Mouse (Mus musculus) C2C12 (cell line): Measurements from ENCODE around the gene Fgf23. TPM values are rescaled to one million over a fixed set of nuclear protein-coding genes. Genes with fewer than 3 reads are reported as not detected.

Source experiments
- H3K27me3 ChIP-seq: one replicate; pipeline ENCODE4 v1.6.1; 2011; ENCODE audit not compliant: control insufficient read depth, insufficient read depth, insufficient read length
- H3K36me3 ChIP-seq: one replicate; pipeline ENCODE4 v1.6.1; 2011; ENCODE audit not compliant: control insufficient read depth, insufficient read depth
- H3K4me3 ChIP-seq: one replicate; pipeline ENCODE4 v1.5.1; 2011; ENCODE audit warnings: mild to moderate bottlenecking, control low read depth; ENCODE audit not compliant: poor library complexity, insufficient read depth, severe bottlenecking
- H3K79me2 ChIP-seq: one replicate; pipeline ENCODE4 v1.6.1; 2011; ENCODE audit not compliant: control insufficient read depth, insufficient read depth
- H3K79me3 ChIP-seq: one replicate; pipeline ENCODE4 v1.6.1; 2011; ENCODE audit warnings: low read depth, control low read depth
- H3ac ChIP-seq: one replicate; pipeline ENCODE3; 2011; ENCODE audit warnings: low read depth; ENCODE audit not compliant: control insufficient read depth, insufficient read length
- CEBPB ChIP-seq: IDR thresholded peaks from one replicate; pipeline ENCODE4 v1.6.1; 2011; ENCODE audit warnings: low read depth, mild to moderate bottlenecking, control low read depth, moderate library complexity
- CTCF ChIP-seq: IDR thresholded peaks from one replicate; pipeline ENCODE4 v1.5.1; 2011; ENCODE audit not compliant: control insufficient read depth, insufficient read depth, insufficient read length
- FOSL1 ChIP-seq: IDR thresholded peaks from one replicate; pipeline ENCODE4 v1.8.0; 2011; ENCODE audit warnings: mild to moderate bottlenecking, low read length; ENCODE audit not compliant: poor library complexity, insufficient read depth, severe bottlenecking
- MAX ChIP-seq: IDR thresholded peaks from one replicate; pipeline ENCODE4 v1.6.1; 2011; ENCODE audit warnings: mild to moderate bottlenecking, control low read depth
- MYOD1 ChIP-seq: IDR thresholded peaks from one replicate; pipeline ENCODE4 v1.6.1; 2011; ENCODE audit warnings: low read depth; ENCODE audit not compliant: control insufficient read depth, insufficient read length
- MYOG ChIP-seq: IDR thresholded peaks from one replicate; pipeline ENCODE4 v1.6.1; 2011; ENCODE audit not compliant: control insufficient read depth, insufficient read length; ENCODE audit errors: extremely low read depth
- USF1 ChIP-seq: IDR thresholded peaks from one replicate; pipeline ENCODE4 v1.6.1; 2011; ENCODE audit warnings: low read depth, mild to moderate bottlenecking, control low read depth, moderate library complexity
- polyA plus RNA-seq: library from polyadenylated mRNA; unstranded; fragments of >200 nt; fragmentation: generic; extraction: Trizol; gene quantifications from one replicate; pipeline ENCODE4 v1.2.1, GENCODE M21; 2012; ENCODE audit warnings: missing spikeins

The Fgf23 gene
- polyA plus RNA-seq, 1 experiment = not detected

DNA sequence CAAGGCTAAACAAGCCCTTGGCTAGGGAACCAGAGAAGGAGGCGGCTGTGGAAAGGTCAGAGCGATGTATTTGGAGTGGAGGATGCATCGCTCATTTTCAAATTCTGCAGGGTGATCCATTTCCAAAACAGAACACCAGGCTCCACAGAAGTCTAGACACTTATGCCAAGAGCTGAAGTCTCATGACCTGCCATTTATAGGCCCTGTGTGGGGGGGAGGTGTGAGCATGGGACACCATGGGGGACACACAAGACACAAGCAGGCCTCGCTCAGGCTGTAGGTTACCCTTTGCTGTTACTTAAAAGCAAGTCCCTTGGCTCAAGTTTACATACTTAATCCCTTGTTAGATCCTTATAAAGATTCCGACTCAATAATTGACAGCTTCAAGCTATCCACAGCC is 33.5 kb downstream of the Fgf23 start:
- no peak overlapping the region for H3K4me3 ChIP-seq
- H3K79me3 ChIP-seq = peaks cover 13% of the 10 kb centered on the region
- no peak overlapping the region for H3ac ChIP-seq
- H3K79me2 ChIP-seq = peaks cover 59% of the 10 kb centered on the region
- TF ChIP-seq CEBPB (no peak), MAX (no peak), USF1 (no peak), MYOG (no peak), FOSL1 (no peak), CTCF (no peak), MYOD1 (no peak)
- H3K27me3 ChIP-seq = no peaks in the 10 kb centered on the region
- H3K36me3 ChIP-seq = no peaks in the 10 kb centered on the region

DNA sequence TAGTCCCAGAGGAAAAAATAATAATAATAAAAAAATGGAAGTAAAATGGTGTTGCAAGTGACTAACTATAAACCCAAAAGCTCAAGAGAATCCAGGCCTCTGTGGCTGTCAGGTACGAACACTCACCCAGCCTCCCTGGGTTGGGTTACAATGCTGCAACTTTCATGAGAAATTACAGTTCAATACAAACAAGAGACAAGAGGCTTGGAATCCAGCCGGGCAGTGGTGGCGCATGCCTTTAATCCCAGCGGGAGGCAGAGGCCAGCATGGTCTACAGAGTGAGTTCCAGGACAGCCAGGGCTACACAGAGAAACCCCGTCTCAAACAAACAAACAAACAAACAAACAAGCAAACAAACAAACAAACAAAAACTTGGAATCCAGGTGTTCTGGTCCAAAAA is 34.0 kb downstream of the Fgf23 start:
- peaks cover 13% of the 10 kb centered on the region for H3K79me3 ChIP-seq
- no peaks in the 10 kb centered on the region for H3K27me3 ChIP-seq
- no peak overlapping the region for H3K4me3 ChIP-seq

DNA sequence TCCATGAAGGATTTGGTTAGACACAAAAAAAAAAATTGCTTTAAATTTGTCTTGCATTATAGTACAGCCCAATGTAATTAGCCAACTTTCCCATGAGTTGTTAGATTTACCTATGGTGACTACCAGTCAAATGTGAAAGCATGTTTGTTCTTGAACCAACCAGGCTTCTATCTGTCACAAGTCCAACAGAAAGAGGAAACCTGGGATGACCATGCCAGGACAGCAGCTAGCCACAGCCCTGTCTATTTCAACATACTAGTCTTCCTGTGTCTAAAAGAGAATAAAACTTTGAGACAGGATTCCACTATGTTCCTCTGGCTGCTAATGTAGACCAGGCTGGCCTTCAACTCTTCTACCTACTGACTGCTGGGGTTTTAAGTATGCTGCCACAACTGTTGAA is 34.7 kb downstream of the Fgf23 start:
- Histone ChIP-seq H3K36me3 (no peaks in the 10 kb centered on the region), H3K79me3 (peaks cover 13% of the 10 kb centered on the region), H3K27me3 (no peaks in the 10 kb centered on the region), H3K4me3 (no peak overlapping the region), H3K79me2 (peaks cover 59% of the 10 kb centered on the region), H3ac (no peak overlapping the region)
- TF ChIP-seq MAX = no peak
- TF ChIP-seq CTCF = no peak
- no peak for TF ChIP-seq FOSL1
- TF ChIP-seq MYOD1 = no peak
- no peak for TF ChIP-seq USF1
- TF ChIP-seq MYOG = no peak
- no peak for TF ChIP-seq CEBPB

More for the DNA sequence above, 34.0 kb downstream of the Fgf23 start:
- TF ChIP-seq MYOG = no peak
- TF ChIP-seq MAX = no peak
- no peak for TF ChIP-seq MYOD1
- TF ChIP-seq CTCF = no peak
- TF ChIP-seq FOSL1 = no peak
- no peak for TF ChIP-seq CEBPB
- TF ChIP-seq USF1 = no peak
- H3ac ChIP-seq = no peak overlapping the region
- peaks cover 59% of the 10 kb centered on the region for H3K79me2 ChIP-seq
- no peaks in the 10 kb centered on the region for H3K36me3 ChIP-seq

DNA sequence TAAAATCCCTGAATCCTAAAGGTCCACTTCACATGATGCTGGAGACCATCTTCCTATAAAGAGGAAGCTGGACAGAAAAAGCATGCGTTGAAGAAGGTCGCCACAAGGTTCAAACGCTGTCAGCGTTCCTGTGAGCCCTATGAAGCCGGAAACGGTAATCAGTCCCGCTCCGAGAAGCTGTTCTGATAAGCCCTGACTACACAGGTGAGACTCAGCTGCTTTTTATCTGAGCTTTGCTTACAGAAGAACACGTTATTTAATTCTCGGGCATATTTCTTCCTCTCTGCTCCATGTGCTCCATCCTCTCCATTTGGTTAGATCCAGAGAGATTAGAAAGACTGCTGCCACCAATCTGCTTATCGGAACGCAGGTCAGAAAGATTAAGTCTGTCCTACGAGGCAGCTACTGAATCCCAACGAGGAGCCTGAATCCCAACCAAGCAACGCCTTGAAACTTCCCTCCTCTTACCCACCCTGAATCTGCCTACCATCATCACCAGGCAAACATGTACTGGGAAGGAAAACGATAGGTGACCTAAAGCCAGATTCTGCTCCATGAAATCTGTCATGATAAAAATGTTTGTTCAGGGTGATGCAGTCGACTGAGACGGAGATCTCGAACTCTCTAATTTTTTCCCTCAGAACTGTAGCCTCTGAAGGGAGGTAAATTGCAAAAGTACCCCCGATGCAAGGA is 35.8 kb downstream of the Fgf23 start:
- Histone ChIP-seq H3K27me3 (no peaks in the 10 kb centered on the region), H3K79me2 (peaks cover 52% of the 10 kb centered on the region), H3K4me3 (peak overlapping the region; percentile 53), H3ac (peak overlapping the region; percentile 78), H3K79me3 (peaks cover 11% of the 10 kb centered on the region), H3K36me3 (no peaks in the 10 kb centered on the region)
- TF ChIP-seq USF1 (no peak), FOSL1 (no peak), MAX (no peak), CEBPB (no peak), MYOG (no peak), CTCF (no peak), MYOD1 (no peak)

DNA sequence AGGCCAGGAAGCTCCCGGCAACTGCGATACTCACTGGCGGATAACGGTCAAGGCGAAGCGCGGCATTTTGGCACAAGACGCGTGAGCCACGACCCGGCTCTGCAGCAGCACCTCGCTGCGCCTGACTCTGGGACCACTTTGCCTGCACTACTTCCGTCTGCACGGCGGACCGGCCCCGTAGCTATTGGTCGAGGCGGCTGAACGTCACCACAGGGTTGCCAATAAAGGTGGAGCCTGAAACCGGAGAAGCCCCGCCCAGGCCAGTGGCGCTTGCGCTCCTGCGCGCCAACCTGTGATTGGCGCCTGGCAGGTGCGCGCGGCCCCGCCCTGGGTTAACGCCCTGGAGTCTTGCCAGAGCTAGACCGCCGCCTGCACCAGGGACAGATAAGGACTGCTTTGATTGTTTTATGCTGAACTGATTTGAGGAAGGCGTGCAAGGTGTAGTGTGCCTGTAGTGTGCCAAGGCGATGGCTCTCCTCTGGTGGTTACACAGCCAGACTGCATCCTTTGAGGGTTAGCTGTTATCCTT is 36.8 kb downstream of the Fgf23 start, which contains the start of gene Tigar:
Gene Tigar, minus strand, starts transcription at position 156 of the 529 bp plus-strand sequence.
- Histone ChIP-seq H3K79me3 (peaks cover 11% of the 10 kb centered on the region), H3K79me2 (peaks cover 45% of the 10 kb centered on the region), H3ac (peak within 1 kb of the TSS; percentile 78), H3K4me3 (peak within 1 kb of the TSS; percentile 53), H3K36me3 (no peaks in the 10 kb centered on the region), H3K27me3 (no peaks in the 10 kb centered on the region)
- TF ChIP-seq MAX = peak; percentile 66
- no peak for TF ChIP-seq MYOG
- peak; percentile 89 for TF ChIP-seq MYOD1

DNA sequence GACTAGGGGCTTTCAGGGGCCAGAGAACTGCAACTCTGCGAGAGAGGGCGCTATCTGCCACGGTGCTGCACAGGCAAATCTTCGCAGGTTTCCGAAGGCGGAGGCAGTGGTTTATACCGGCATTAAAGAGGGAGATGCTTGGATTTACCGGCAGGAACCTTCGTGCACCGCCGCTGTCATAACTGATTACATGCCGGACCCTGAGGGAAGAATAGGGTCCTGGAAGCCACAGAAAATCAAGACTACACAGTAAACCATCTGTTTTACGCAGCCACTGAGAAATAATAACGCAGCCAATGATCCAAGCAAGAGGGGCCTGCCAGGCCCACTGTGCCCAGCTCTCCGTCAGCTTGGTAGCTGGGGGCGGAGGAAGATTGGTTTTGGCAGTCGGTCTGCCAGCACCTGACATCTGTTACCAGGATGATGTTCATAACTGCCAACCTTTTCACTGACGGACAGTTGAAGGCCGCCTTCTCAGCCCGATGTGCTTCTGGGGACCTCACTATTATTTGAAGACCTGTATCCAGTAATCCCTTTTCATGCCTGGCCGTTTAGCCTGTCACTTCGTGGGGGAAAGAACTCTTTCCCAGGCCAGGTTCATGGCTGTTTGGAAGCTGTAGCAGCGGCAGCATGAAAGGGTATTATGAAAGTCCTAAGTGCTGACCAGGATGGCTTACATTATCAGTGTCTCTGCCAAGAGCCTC is 42.2 kb downstream of the Fgf23 start:
- H3ac ChIP-seq = no peak overlapping the region
- TF ChIP-seq MYOG (no peak), FOSL1 (no peak), CEBPB (no peak), CTCF (no peak), MAX (no peak), USF1 (no peak), MYOD1 (no peak)
- no peaks in the 10 kb centered on the region for H3K79me3 ChIP-seq
- no peak overlapping the region for H3K4me3 ChIP-seq
- H3K27me3 ChIP-seq = peaks cover 3% of the 10 kb centered on the region
- H3K36me3 ChIP-seq = no peaks in the 10 kb centered on the region
- no peaks in the 10 kb centered on the region for H3K79me2 ChIP-seq
